Mouse (Mus musculus) neutrophil, adult 65 days (primary cell): Measurements from ENCODE around the gene Cox14. TPM values are rescaled to one million over a fixed set of nuclear protein-coding genes. Genes with fewer than 3 reads are reported as not detected.

Experiments used
- total RNA-seq: library from RNA; stranded (reverse); gene quantifications from 2 replicates; pipeline ENCODE4 v1.2.4, GENCODE M21; 2023

The Cox14 gene
- total RNA-seq: 35.1 and 44.7 TPM in 2 replicates

DNA sequence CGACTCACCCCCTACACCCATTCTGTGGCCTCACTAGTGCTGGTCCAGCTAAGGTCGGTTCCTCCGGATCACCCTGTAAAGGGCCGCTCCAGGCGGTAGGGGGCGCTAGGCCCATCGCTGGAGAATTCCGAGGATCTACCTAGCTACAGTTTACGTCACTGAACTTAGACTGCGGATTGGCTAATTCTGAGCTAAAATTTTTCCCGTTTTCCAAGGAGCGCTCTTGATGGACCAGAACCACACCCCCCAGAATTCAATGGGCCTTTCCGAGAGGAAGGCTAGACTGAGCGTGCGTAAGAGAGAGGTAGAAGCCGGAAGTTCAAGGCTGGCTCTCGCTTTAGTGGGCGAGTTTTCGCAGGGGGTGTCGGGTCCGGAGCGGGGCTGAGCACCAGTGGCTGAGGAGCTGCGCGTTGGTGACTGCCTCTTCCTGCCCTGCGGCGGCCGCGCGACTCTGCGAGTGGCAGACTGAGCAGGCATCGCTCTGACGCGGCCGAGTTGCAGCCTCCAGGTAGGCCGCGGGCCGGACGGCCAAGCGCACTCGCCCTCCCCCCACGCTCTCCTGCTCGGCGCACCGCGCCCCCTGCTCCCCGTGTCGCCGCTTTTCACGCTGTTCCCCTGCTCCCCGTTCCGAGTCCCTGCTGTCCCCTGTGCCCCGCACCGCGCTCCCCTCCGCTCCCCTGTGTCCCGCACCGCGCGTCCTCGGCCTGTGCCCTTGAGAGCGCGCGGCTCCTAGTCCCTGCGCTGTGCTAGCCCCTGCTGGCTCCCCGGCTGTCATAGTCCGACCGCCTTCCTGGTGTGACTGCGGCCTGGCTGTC lies at the start of gene Cox14:
Cox14 (plus strand) TSS at position 278 of the 815 bp plus-strand sequence.

DNA sequence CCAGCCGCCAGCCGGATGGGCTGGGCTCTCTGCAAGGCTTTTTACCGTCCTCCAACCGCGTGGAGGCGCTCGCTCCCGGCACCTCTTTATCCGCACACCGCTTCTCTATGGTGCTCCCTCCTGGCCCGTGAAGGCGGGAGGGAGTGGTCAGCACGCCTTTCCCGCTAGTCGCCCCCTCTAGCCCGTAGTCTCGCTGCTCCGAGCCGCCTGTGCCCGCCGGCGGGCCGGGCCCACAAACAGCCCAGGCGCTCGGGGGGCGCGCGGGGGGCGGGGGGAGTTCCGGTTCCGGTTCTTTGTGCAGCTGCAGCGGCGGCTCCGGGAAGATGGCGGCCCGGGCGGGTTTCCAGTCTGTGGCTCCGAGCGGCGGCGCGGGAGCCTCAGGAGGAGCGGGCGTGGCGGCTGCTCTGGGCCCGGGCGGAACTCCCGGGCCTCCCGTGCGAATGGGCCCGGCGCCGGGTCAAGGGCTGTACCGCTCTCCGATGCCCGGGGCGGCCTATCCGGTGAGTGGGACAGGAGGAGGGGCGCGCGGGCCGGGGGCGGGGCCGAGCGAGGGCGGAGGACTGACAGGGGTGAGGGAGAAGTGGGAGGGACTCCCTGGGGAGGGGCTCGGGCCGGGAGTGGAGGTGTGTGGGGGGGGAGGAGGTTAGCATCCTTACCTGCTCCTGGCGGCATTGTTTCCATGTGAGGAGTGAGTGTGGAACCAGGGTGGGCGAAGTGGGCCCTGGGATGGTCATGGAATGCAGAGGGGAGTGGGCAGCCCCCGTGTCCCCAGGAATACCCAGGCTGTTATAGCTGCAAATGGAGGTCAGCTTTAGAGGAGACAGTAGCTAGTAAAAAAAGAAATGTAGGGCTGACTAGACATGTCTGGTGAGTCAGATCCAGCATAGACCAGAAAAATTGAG lies 23.2 kb upstream of the Cox14 start, which contains the start of gene Smarcd1:
Smarcd1 (plus strand) TSS at position 131 of the 902 bp plus-strand sequence.

DNA sequence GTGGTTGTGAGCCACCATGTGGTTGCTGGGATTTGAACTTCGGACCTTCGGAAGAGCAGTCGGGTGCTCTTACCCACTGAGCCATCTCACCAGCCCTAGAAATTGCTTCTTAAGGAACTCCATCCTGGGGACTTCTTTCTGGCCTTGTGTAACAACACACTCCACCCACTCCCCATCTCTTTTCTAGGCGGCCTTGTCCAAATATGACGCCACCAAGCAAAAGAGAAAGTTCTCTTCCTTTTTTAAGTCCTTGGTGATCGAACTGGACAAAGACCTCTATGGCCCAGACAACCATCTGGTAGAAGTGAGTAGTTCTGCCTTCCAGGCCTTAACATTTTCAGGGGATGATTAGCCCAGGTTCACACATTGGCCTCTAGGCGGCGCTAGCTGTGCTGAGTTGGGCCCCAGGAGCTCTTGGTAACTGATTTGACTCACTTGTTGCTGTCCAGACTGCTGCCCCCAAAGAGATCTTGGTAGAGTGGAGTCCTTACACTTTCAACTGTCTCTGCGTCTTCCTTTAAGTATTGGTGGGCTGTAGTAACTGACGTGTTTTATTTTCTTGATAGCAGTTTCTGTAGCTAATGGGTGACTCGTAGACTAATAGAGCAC lies 19.9 kb upstream of the Cox14 start, which contains the start of gene Gm17349:
Gm17349 (minus strand) TSS at position 51 of the 609 bp plus-strand sequence.

DNA sequence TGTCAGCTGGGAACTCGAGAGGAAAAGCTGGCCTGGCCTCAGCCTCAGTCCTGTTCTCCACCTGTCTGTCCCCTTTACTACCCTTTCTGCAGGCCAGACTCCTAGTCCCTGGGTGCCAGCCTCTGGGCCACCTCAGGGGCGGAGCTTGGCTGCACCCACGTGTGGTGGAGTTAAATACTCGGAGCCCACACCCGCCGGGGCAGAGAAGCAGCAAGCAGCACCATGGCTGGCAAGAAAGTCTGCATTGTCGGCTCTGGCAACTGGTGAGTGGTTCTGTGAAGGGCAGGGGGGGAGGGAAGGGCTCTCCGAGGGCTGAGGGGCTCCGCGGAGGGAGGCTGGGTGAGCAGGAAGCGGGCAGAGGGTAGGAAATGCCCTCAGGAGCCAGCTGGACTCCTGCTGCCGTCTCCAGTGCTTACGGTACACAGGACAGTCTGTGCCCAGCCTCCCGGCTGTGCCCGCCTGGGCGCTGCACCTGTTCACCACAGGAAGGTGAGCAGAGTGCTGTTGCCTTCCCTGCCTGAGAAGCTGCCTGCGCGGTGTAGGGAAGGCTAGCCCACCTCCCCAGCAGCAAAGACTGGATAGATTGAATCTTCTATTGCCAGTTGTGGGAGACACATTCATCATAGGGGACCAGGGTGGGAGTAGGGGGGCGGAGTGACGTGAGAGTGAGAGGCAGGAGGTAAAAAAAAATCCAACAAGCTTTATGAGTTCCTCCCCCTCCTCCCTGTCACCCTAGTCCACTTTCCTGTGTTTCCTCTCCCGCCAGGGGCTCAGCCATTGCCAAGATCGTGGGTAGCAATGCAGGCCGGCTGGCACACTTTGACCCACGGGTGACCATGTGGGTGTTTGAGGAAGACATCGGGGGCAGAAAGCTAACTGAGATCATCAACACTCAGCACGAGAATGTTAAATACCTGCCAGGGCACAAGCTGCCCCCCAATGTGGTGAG lies 7.8 kb upstream of the Cox14 start, which contains the start of gene Gpd1:
Gpd1 (plus strand) TSS at position 130 of the 949 bp plus-strand sequence.

DNA sequence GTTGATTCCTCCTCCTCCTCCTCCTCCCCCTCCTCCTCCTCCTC lies 47.3 kb downstream of the Cox14 start, which contains the start of gene Cers5:
Cers5 (minus strand) TSS at position 5 of the 44 bp plus-strand sequence.

Other genes starting within 250 kb of the Cox14 start
- gene Faim2, start 197.5 kb upstream of the Cox14 start, total RNA-seq: 0.60 and 0.79 TPM in 2 replicates
- not detected in 2 replicates for gene Aqp2, start 146.6 kb upstream of the Cox14 start, total RNA-seq
- not detected in 2 replicates for gene Aqp5, start 134.8 kb upstream of the Cox14 start, total RNA-seq
- gene Aqp6, start 124.2 kb upstream of the Cox14 start, total RNA-seq: not detected in 2 replicates
- gene Racgap1, start 74.0 kb upstream of the Cox14 start, total RNA-seq: 68.7 and 70.9 TPM in 2 replicates
- 0.28 TPM in 1 of 2 replicates, not detected in the other for gene Asic1, start 55.2 kb upstream of the Cox14 start, total RNA-seq
- 18.8 and 19.3 TPM in 2 replicates for gene Smarcd1, start 23.5 kb upstream of the Cox14 start, total RNA-seq
- 2.2 and 3.7 TPM in 2 replicates for gene Gm17349, start 20.1 kb upstream of the Cox14 start, total RNA-seq
- 0.18 and 0.22 TPM in 2 replicates for gene Gpd1, start 8.1 kb upstream of the Cox14 start, total RNA-seq
- gene Cers5, start 47.3 kb downstream of the Cox14 start, total RNA-seq: 25.3 and 30.6 TPM in 2 replicates
- 11.1 and 13.3 TPM in 2 replicates for gene Lima1, start 149.8 kb downstream of the Cox14 start, total RNA-seq
- gene Fam186a, start 241.4 kb downstream of the Cox14 start, total RNA-seq: not detected in 2 replicates
- gene Larp4, start 244.4 kb downstream of the Cox14 start, total RNA-seq: 27.8 and 43.1 TPM in 2 replicates